Mouse (Mus musculus) frontal cortex, adult 2 months (tissue): ENCODE data around the gene Slc25a33. TPM values are rescaled to one million over a fixed set of nuclear protein-coding genes. Genes with fewer than 3 reads are reported as not detected.

Experiments used
- DNase-seq, 2 experiments: peaks; one replicate each; pipeline ENCODE4 v3.0.0; 2022; ENCODE audit warnings: low spot score in 1 of 2; ENCODE audit errors: extremely low spot score in 1 of 2
- polyA plus RNA-seq: library from polyadenylated mRNA; depleted of rRNA; stranded (reverse); fragments of >200 nt; gene quantifications from 2 replicates; pipeline ENCODE4 v1.2.3, GENCODE M21; 2012; rRNA removed

The Slc25a33 gene
- polyA plus RNA-seq, result 35.1 and 36.5 TPM in 2 replicates

GRCm38 (mm10) chr4:149774094-149774470 is at the start of gene Slc25a33:
Gene Slc25a33, minus strand, starts transcription at chr4:149774277.
- peak; percentile 89 to 96 for DNase-seq

GRCm38 (mm10) chr4:149822586-149823196 is 48.6 kb upstream of the Slc25a33 start:
- no peak for DNase-seq

- no peak for DNase-seq
These were observed 48.0 kb upstream of the Slc25a33 start for GRCm38 (mm10) chr4:149822126-149822525.

GRCm38 (mm10) chr4:149820569-149820968 is 46.5 kb upstream of the Slc25a33 start:
- no peak for DNase-seq

GRCm38 (mm10) chr4:149819195-149819594 is 45.1 kb upstream of the Slc25a33 start:
- no peak for DNase-seq

GRCm38 (mm10) chr4:149816598-149816997 is 42.5 kb upstream of the Slc25a33 start:
- no peak for DNase-seq

GRCm38 (mm10) chr4:149815586-149815985 is 41.5 kb upstream of the Slc25a33 start:
- DNase-seq, result no peak

GRCm38 (mm10) chr4:149813409-149814184 is 39.5 kb upstream of the Slc25a33 start:
- no peak for DNase-seq

GRCm38 (mm10) chr4:149810372-149810771 is 36.3 kb upstream of the Slc25a33 start:
- DNase-seq, result peak in 1 of 2 experiments; percentile 28

GRCm38 (mm10) chr4:149808584-149809227 is 34.6 kb upstream of the Slc25a33 start:
- DNase-seq, result no peak

- DNase-seq, result no peak
These were observed 34.0 kb upstream of the Slc25a33 start for GRCm38 (mm10) chr4:149808060-149808567.

- peak; percentile 38 to 96 for DNase-seq
These were observed 32.8 kb upstream of the Slc25a33 start for GRCm38 (mm10) chr4:149806699-149807381.

- no peak for DNase-seq
These were observed 28.2 kb upstream of the Slc25a33 start for GRCm38 (mm10) chr4:149802269-149802668.

- no peak for DNase-seq
These were observed 26.5 kb upstream of the Slc25a33 start for GRCm38 (mm10) chr4:149800576-149800975.

GRCm38 (mm10) chr4:149800172-149800464 is 26.0 kb upstream of the Slc25a33 start:
- DNase-seq, result no peak

GRCm38 (mm10) chr4:149799346-149800171 is 25.5 kb upstream of the Slc25a33 start:
- DNase-seq, result no peak

- no peak for DNase-seq
These were observed 24.7 kb upstream of the Slc25a33 start for GRCm38 (mm10) chr4:149798684-149799309.

- no peak for DNase-seq
These were observed 24.0 kb upstream of the Slc25a33 start for GRCm38 (mm10) chr4:149798116-149798515.

GRCm38 (mm10) chr4:149797220-149797610 is 23.1 kb upstream of the Slc25a33 start:
- DNase-seq, result no peak
